Mouse (Mus musculus): Measurements from ENCODE around the gene Gm21775. TPM values are rescaled to one million over a fixed set of nuclear protein-coding genes. Genes with fewer than 3 reads are reported as not detected.

Gene Gm21775
- not detected for polyA plus RNA-seq (2012; fragmentation: generic; extraction: Trizol)

DNA sequence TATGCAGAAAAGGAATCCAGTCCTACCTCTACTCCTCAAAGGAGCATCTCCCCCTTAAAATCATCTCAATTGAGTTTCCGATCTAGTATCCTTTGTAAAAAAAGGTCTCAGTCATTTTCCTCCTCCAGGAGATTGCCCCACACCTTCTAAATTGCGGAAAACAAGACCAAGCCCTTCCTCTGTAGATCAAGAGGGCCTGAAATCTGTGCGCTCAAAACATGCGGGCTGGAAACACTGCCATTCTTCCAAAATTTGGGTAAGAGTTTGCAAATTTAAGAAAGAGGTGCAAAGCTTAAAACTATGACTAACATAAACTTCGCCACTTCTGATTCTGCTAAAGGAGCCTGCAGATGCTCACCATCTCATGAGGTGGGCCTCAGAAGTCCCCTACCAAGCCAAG, at the start of gene Gm21775:
Gene Gm21775 (plus strand): TSS at position 301 of the 400 bp plus-strand sequence.

DNA sequence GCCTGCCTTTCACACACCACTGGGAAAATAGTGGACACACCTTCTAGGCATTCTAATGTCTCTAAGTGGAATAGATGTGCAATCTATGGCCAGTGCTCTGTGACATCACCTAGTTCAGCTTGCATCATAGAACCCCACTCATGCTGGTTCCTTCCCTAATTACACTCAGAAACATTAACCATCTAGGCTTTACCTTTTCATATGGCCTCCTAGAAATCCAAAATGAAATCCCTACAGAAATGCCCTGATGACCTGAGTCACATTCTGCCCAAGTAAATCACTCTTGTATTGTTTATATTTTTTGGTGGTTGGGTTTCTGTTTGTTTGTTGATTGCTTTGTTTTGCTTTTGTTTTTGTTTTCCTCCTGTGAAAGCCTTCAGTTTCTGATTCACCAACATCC, 17.3 kb upstream of the Gm21775 start, which contains the start of gene Gm20737:
Gene Gm20737 (minus strand): TSS at position 101 of the 400 bp plus-strand sequence.

Other genes starting within 250 kb of the Gm21775 start
- not detected for gene Gm20834, start 228.9 kb upstream of the Gm21775 start, polyA plus RNA-seq (2012; fragmentation: generic; extraction: Trizol)
- not detected for gene Gm28510, start 140.7 kb upstream of the Gm21775 start, polyA plus RNA-seq (2012; fragmentation: generic; extraction: Trizol)
- gene Gm20737, start 17.4 kb upstream of the Gm21775 start, polyA plus RNA-seq (2012; fragmentation: generic; extraction: Trizol), result not detected
- not detected for gene Gm21900, start 62.9 kb downstream of the Gm21775 start, polyA plus RNA-seq (2012; fragmentation: generic; extraction: Trizol)
- gene Gm20777, start 199.0 kb downstream of the Gm21775 start, polyA plus RNA-seq (2012; fragmentation: generic; extraction: Trizol), result not detected